Mouse (Mus musculus): ENCODE measurements around the gene Ccpg1os. TPM values are rescaled to one million over a fixed set of nuclear protein-coding genes. Genes with fewer than 3 reads are reported as not detected.

Gene Ccpg1os
- polyA plus RNA-seq, 1 experiment from 2014 or later, result 25.1 TPM

GRCm38 (mm10) chr9:72969874-72970273 lies 15.3 kb downstream of the Ccpg1os start:
- H3K36me3 ChIP-seq (ENCODE audit: control insufficient read depth, insufficient read depth, low read length), result no peaks in the 10 kb centered on the region
- H3K27ac ChIP-seq (ENCODE audit: low read depth, low read length), result no peak overlapping the region
- WGBS, result 78% methylated on average over 7 of the region's 7 CpGs
- H3K9ac ChIP-seq (replicated peaks; ENCODE audit: low read depth, low read length), result no peak overlapping the region
- no peaks in the 10 kb centered on the region for H3K9me3 ChIP-seq (ENCODE audit: control insufficient read depth, low read length)
- 0 out of 2 replicates have a peak, but pooled peaks have one; percentile 21 for ATAC-seq (ENCODE audit: low read depth)
- no peak overlapping the region for H3K4me2 ChIP-seq (ENCODE audit: low read depth, low read length)
- H3K27me3 ChIP-seq (ENCODE audit: control insufficient read depth, insufficient read depth, low read length), result no peaks in the 10 kb centered on the region
- H3K4me1 ChIP-seq (ENCODE audit: control insufficient read depth, insufficient read depth, low read length), result no peaks in the 10 kb centered on the region
- H3K4me3 ChIP-seq (ENCODE audit: low read depth, low read length), result no peak overlapping the region

- no peak overlapping the region for H3K4me2 ChIP-seq (ENCODE audit: low read depth, low read length)
- H3K4me3 ChIP-seq (ENCODE audit: low read depth, low read length), result no peak overlapping the region
- no peaks in the 10 kb centered on the region for H3K4me1 ChIP-seq (ENCODE audit: control insufficient read depth, insufficient read depth, low read length)
- ATAC-seq (ENCODE audit: low read depth), result peak; percentile 70; the same call in 1 of the 2 replicates
- no peaks in the 10 kb centered on the region for H3K27me3 ChIP-seq (ENCODE audit: control insufficient read depth, insufficient read depth, low read length)
- H3K9ac ChIP-seq (replicated peaks; ENCODE audit: low read depth, low read length), result no peak overlapping the region
- no peak overlapping the region for H3K27ac ChIP-seq (ENCODE audit: low read depth, low read length)
- no peaks in the 10 kb centered on the region for H3K36me3 ChIP-seq (ENCODE audit: control insufficient read depth, insufficient read depth, low read length)
- 39% methylated on average over 11 of the region's 11 CpGs for WGBS
- no peaks in the 10 kb centered on the region for H3K9me3 ChIP-seq (ENCODE audit: control insufficient read depth, low read length)
Observed at GRCm38 (mm10) chr9:72968349-72969061, 16.7 kb downstream of the Ccpg1os start.

- 80% methylated on average over 15 of the region's 15 CpGs for WGBS
- H3K27ac ChIP-seq (ENCODE audit: low read depth, low read length), result no peak overlapping the region
- H3K9ac ChIP-seq (replicated peaks; ENCODE audit: low read depth, low read length), result no peak overlapping the region
- peaks cover 6% of the 10 kb centered on the region; the same call in 1 of the 2 replicates for H3K4me1 ChIP-seq (ENCODE audit: control insufficient read depth, insufficient read depth, low read length)
- no peaks in the 10 kb centered on the region for H3K9me3 ChIP-seq (ENCODE audit: control insufficient read depth, low read length)
- no peaks in the 10 kb centered on the region for H3K27me3 ChIP-seq (ENCODE audit: control insufficient read depth, insufficient read depth, low read length)
- H3K36me3 ChIP-seq (ENCODE audit: control insufficient read depth, insufficient read depth, low read length), result no peaks in the 10 kb centered on the region
- H3K4me2 ChIP-seq (ENCODE audit: low read depth, low read length), result no peak overlapping the region
- H3K4me3 ChIP-seq (ENCODE audit: low read depth, low read length), result no peak overlapping the region
- no peak for ATAC-seq (ENCODE audit: low read depth)
Observed at GRCm38 (mm10) chr9:72961959-72962358, 23.2 kb downstream of the Ccpg1os start.

- no peak for ATAC-seq (ENCODE audit: low read depth)
- WGBS, result 77% methylated on average over 8 of the region's 8 CpGs
- H3K4me1 ChIP-seq (ENCODE audit: control insufficient read depth, insufficient read depth, low read length), result peaks cover 6% of the 10 kb centered on the region; the same call in 1 of the 2 replicates
- H3K4me2 ChIP-seq (ENCODE audit: low read depth, low read length), result no peak overlapping the region
- H3K9me3 ChIP-seq (ENCODE audit: control insufficient read depth, low read length), result no peaks in the 10 kb centered on the region
- H3K27me3 ChIP-seq (ENCODE audit: control insufficient read depth, insufficient read depth, low read length), result no peaks in the 10 kb centered on the region
- H3K36me3 ChIP-seq (ENCODE audit: control insufficient read depth, insufficient read depth, low read length), result no peaks in the 10 kb centered on the region
- no peak overlapping the region for H3K4me3 ChIP-seq (ENCODE audit: low read depth, low read length)
- H3K27ac ChIP-seq (ENCODE audit: low read depth, low read length), result no peak overlapping the region
- no peak overlapping the region for H3K9ac ChIP-seq (replicated peaks; ENCODE audit: low read depth, low read length)
Observed at GRCm38 (mm10) chr9:72961346-72961745, 23.8 kb downstream of the Ccpg1os start.

GRCm38 (mm10) chr9:72958521-72959450 lies 26.4 kb downstream of the Ccpg1os start, which contains the start of the genes Dyx1c1 and Gm44503:
TSS of gene Dyx1c1 (plus strand) at chr9:72958785.
TSS of gene Gm44503 (plus strand) at chr9:72958852.
- WGBS, result 2% methylated on average over 43 of the region's 43 CpGs
- Histone ChIP-seq H3K4me1 (ENCODE audit: control insufficient read depth, insufficient read depth, low read length) (peaks cover 6% of the 10 kb centered on the region; the same call in 1 of the 2 replicates), H3K4me3 (ENCODE audit: low read depth, low read length) (peak within 1 kb of the TSS; percentile 53), H3K27ac (ENCODE audit: low read depth, low read length) (peak within 1 kb of the TSS; percentile 7; the same call in 1 of the 2 replicates), H3K27me3 (ENCODE audit: control insufficient read depth, insufficient read depth, low read length) (no peaks in the 10 kb centered on the region), H3K36me3 (ENCODE audit: control insufficient read depth, insufficient read depth, low read length) (no peaks in the 10 kb centered on the region), H3K9me3 (ENCODE audit: control insufficient read depth, low read length) (no peaks in the 10 kb centered on the region), H3K9ac (replicated peaks; ENCODE audit: low read depth, low read length) (peak within 1 kb of the TSS; percentile 56), H3K4me2 (ENCODE audit: low read depth, low read length) (peak within 1 kb of the TSS; percentile 66)
- ATAC-seq (ENCODE audit: low read depth), result peak; percentile 97

GRCm38 (mm10) chr9:72955546-72955945 lies 29.6 kb downstream of the Ccpg1os start:
- no peak overlapping the region for H3K27ac ChIP-seq (ENCODE audit: low read depth, low read length)
- ATAC-seq (ENCODE audit: low read depth), result no peak
- no peaks in the 10 kb centered on the region for H3K27me3 ChIP-seq (ENCODE audit: control insufficient read depth, insufficient read depth, low read length)
- no peaks in the 10 kb centered on the region for H3K36me3 ChIP-seq (ENCODE audit: control insufficient read depth, insufficient read depth, low read length)
- no peak overlapping the region for H3K9ac ChIP-seq (replicated peaks; ENCODE audit: low read depth, low read length)
- no peaks in the 10 kb centered on the region for H3K9me3 ChIP-seq (ENCODE audit: control insufficient read depth, low read length)
- no peak overlapping the region for H3K4me2 ChIP-seq (ENCODE audit: low read depth, low read length)
- WGBS, result 10% methylated on average over 1 of the region's 1 CpGs
- H3K4me3 ChIP-seq (ENCODE audit: low read depth, low read length), result no peak overlapping the region
- peaks cover 6% of the 10 kb centered on the region; the same call in 1 of the 2 replicates for H3K4me1 ChIP-seq (ENCODE audit: control insufficient read depth, insufficient read depth, low read length)

- Histone ChIP-seq H3K9ac (replicated peaks; ENCODE audit: low read depth, low read length) (no peak overlapping the region), H3K4me3 (ENCODE audit: low read depth, low read length) (no peak overlapping the region)
- WGBS, result 50% methylated on average over 2 of the region's 2 CpGs
Observed at GRCm38 (mm10) chr9:72954746-72955145, 30.4 kb downstream of the Ccpg1os start.

GRCm38 (mm10) chr9:72949572-72949971 lies 35.6 kb downstream of the Ccpg1os start:
- WGBS, result 75% methylated on average over 7 of the region's 7 CpGs
- ATAC-seq (ENCODE audit: low read depth), result no peak
- H3K4me2 ChIP-seq (ENCODE audit: low read depth, low read length), result no peak overlapping the region
- H3K27ac ChIP-seq (ENCODE audit: low read depth, low read length), result no peak overlapping the region
- H3K4me1 ChIP-seq (ENCODE audit: control insufficient read depth, insufficient read depth, low read length), result no peaks in the 10 kb centered on the region
- peaks cover 10% of the 10 kb centered on the region; the same call in 1 of the 2 replicates for H3K36me3 ChIP-seq (ENCODE audit: control insufficient read depth, insufficient read depth, low read length)
- no peak overlapping the region for H3K9ac ChIP-seq (replicated peaks; ENCODE audit: low read depth, low read length)
- H3K27me3 ChIP-seq (ENCODE audit: control insufficient read depth, insufficient read depth, low read length), result no peaks in the 10 kb centered on the region
- H3K4me3 ChIP-seq (ENCODE audit: low read depth, low read length), result no peak overlapping the region
- no peaks in the 10 kb centered on the region for H3K9me3 ChIP-seq (ENCODE audit: control insufficient read depth, low read length)

More at GRCm38 (mm10) chr9:72954746-72955145, 30.4 kb downstream of the Ccpg1os start:
- Histone ChIP-seq H3K4me2 (ENCODE audit: low read depth, low read length) (no peak overlapping the region), H3K36me3 (ENCODE audit: control insufficient read depth, insufficient read depth, low read length) (no peaks in the 10 kb centered on the region), H3K27ac (ENCODE audit: low read depth, low read length) (no peak overlapping the region), H3K4me1 (ENCODE audit: control insufficient read depth, insufficient read depth, low read length) (peaks cover 6% of the 10 kb centered on the region; the same call in 1 of the 2 replicates), H3K9me3 (ENCODE audit: control insufficient read depth, low read length) (no peaks in the 10 kb centered on the region), H3K27me3 (ENCODE audit: control insufficient read depth, insufficient read depth, low read length) (no peaks in the 10 kb centered on the region)
- ATAC-seq (ENCODE audit: low read depth), result no peak
